Mouse (Mus musculus) limb, embryonic 10.5 days (tissue): ENCODE results near the gene Cldn10. TPM values are rescaled to one million over a fixed set of nuclear protein-coding genes. Genes with fewer than 3 reads are reported as not detected.
"Not testable (repeated sequence)": the region's sequence is repeated elsewhere in the genome, so short reads cannot be mapped to it uniquely, and the experiment has no call there.

ENCODE experiments used
- DNase-seq: peaks from one replicate; pipeline ENCODE4 v3.0.0-alpha.2; 2017; ENCODE audit warnings: low spot score
- H3K27ac ChIP-seq: fragments of 300-500 bp; sonication (generic); 2 replicates; pipeline ENCODE4 v1.5.1; 2016; ENCODE audit warnings: mild to moderate bottlenecking
- H3K27me3 ChIP-seq: fragments of 300-500 bp; sonication (generic); 2 replicates; pipeline ENCODE4 v1.6.1; 2016; ENCODE audit warnings: low read depth, mild to moderate bottlenecking; ENCODE audit not compliant: poor library complexity, severe bottlenecking
- H3K36me3 ChIP-seq: fragments of 300-500 bp; sonication (generic); 2 replicates; pipeline ENCODE4 v1.6.1; 2016; ENCODE audit warnings: mild to moderate bottlenecking, moderate library complexity
- H3K4me1 ChIP-seq: fragments of 300-500 bp; sonication (generic); 2 replicates; pipeline ENCODE4 v1.6.1; 2016
- H3K4me3 ChIP-seq: fragments of 300-500 bp; sonication (generic); 2 replicates; pipeline ENCODE4 v1.5.1; 2016; ENCODE audit warnings: mild to moderate bottlenecking, moderate library complexity
- H3K9me3 ChIP-seq: fragments of 300-500 bp; sonication (generic); replicated peaks from 2 replicates; pipeline ENCODE4 v1.6.1; 2016; ENCODE audit warnings: mild to moderate bottlenecking
- WGBS: fragments of 180-500 bp; shearing (Covaris S2); methylation state at CpG from one replicate; pipeline ENCODE4 v1.1.7; 2016; 5-methylcytosine and 5-hydroxymethylcytosine counted together
- polyA plus RNA-seq: library from polyadenylated mRNA; unstranded; fragments of >200 nt; fragmentation: Nextera tagmentation; extraction: Ambion mirVana; gene quantifications from 2 replicates; pipeline ENCODE4 v1.2.1, GENCODE M21; 2016

Cldn10 gene
- polyA plus RNA-seq = 1.4 and 3.4 TPM in 2 replicates

- Histone ChIP-seq H3K27ac (no peak within 1 kb of the TSS), H3K4me3 (no peak within 1 kb of the TSS), H3K9me3 (no peaks in the 10 kb centered on the region), H3K4me1 (peaks cover 21% of the 10 kb centered on the region), H3K36me3 (no peaks in the 10 kb centered on the region), H3K27me3 (no peaks in the 10 kb centered on the region)
- DNase-seq = no peak
- WGBS = 76% methylated on average over 4 of the region's 4 CpGs
Measured at GRCm38 (mm10) chr14:118787621-118788020, at the start of gene Cldn10. Gene Cldn10, plus strand, starts transcription at chr14:118787908.

DNA sequence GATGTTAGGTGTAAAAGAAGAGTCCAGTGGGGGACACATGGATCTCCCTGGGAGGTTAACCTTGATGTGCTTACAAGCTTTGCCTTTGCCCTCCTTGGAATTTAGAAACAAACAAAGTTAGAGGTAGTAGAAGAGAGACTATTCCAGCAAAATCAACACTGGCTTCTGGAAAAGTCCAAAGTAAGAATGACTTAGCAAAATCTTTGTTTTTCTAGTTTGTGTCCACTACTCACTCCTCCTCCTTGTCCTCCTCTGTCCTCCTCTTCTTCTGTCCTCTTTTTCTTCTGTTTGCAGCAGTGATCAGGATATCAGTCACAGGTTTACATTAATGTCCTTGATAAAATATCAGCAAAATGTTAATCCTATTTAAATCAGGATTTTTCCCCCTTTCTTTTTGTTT is 45.9 kb upstream of the Cldn10 start:
- Histone ChIP-seq H3K27me3 (no peaks in the 10 kb centered on the region), H3K36me3 (no peaks in the 10 kb centered on the region), H3K4me1 (no peaks in the 10 kb centered on the region), H3K9me3 (no peaks in the 10 kb centered on the region), H3K4me3 (no peak overlapping the region), H3K27ac (no peak overlapping the region)
- DNase-seq = no peak

DNA sequence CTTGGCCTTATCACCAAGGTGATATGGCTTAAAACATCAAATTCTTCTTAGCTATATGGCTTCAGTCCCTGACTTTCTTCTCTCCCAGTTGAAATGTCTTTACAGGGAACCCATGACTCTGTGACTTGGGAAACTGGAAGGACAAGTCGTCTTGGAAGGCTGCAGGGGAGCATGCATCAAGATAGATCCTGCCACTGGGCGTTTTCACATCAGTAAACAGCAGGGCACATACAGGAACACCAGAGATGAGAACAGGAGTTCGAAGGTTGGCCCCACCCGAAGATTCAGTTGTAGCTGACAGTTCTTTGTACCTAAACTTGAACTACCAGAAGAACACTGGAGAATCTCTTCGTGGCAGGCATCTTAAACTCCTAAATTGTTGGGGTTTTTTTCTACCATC is 44.8 kb upstream of the Cldn10 start:
- Histone ChIP-seq H3K4me1 (no peaks in the 10 kb centered on the region), H3K27ac (no peak overlapping the region), H3K36me3 (no peaks in the 10 kb centered on the region), H3K9me3 (no peaks in the 10 kb centered on the region), H3K27me3 (no peaks in the 10 kb centered on the region), H3K4me3 (no peak overlapping the region)
- no peak for DNase-seq
- 74% methylated on average over 5 of the region's 5 CpGs for WGBS

DNA sequence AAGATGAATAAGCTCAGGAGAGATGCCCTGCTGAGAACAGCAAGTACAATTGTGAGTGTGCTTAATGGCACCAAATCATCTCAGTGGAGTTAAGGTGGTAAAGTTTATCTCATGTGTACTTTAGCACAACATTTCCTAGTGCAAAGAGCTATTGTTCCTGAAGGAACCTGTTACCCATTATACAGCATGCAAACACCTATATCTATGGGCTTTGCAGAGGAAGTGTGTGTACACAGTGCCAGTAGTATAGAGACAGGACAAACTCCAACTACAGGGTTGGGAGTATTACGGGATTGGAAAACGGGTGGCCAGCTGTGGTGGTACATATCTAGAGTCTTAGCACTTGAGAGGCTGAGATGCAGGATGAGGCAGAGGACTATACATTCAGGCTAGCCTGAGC is 38.6 kb upstream of the Cldn10 start:
- Histone ChIP-seq H3K27ac (no peak overlapping the region), H3K4me3 (no peak overlapping the region), H3K9me3 (no peaks in the 10 kb centered on the region), H3K4me1 (peaks cover 10% of the 10 kb centered on the region), H3K36me3 (no peaks in the 10 kb centered on the region), H3K27me3 (no peaks in the 10 kb centered on the region)
- WGBS = 93% methylated on average over 2 of the region's 2 CpGs
- no peak for DNase-seq

- Histone ChIP-seq H3K4me1 (peaks cover 10% of the 10 kb centered on the region), H3K36me3 (no peaks in the 10 kb centered on the region), H3K9me3 (no peaks in the 10 kb centered on the region), H3K27me3 (no peaks in the 10 kb centered on the region), H3K4me3 (no peak overlapping the region), H3K27ac (no peak overlapping the region)
- no peak for DNase-seq
- 56% methylated on average over 4 of the region's 4 CpGs for WGBS
Measured at GRCm38 (mm10) chr14:118749715-118750114, 38.0 kb upstream of the Cldn10 start.

DNA sequence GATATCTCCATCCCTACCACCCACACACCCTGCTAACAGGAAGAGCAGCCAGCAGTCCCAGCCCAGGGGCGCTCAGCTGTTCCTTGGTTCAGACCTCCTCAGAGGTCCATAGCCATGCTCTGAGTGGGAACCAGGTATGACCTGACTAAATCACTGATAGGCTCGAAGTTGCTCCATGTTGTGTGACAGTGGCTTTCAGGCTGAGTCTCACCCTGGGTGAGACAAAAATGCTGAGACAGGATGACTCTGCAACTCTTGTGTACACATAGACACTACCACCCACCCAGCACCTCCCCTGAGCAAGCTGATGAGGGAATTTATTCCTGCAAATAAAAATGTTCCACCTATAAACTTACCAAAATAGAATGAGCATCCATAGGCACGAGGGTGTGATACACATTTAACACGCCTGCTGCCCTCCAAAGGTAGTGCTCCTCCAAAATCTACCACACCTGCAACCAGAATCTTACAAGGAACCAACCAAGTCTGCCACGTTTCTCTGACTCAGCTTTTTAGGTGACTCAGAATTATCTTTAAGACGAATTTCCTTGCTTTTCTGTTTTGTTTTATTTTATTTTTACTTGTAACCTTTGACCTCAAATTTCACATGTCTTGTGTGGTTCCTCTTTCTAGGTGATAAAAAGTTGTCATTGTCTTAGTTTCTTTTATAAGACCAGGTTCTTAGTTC is 37.1 kb upstream of the Cldn10 start:
- Histone ChIP-seq H3K4me1 (peaks cover 10% of the 10 kb centered on the region), H3K4me3 (no peak overlapping the region), H3K9me3 (no peaks in the 10 kb centered on the region), H3K27me3 (no peaks in the 10 kb centered on the region), H3K36me3 (no peaks in the 10 kb centered on the region), H3K27ac (no peak overlapping the region)
- 85% methylated on average over 6 of the region's 6 CpGs for WGBS
- no peak for DNase-seq

DNA sequence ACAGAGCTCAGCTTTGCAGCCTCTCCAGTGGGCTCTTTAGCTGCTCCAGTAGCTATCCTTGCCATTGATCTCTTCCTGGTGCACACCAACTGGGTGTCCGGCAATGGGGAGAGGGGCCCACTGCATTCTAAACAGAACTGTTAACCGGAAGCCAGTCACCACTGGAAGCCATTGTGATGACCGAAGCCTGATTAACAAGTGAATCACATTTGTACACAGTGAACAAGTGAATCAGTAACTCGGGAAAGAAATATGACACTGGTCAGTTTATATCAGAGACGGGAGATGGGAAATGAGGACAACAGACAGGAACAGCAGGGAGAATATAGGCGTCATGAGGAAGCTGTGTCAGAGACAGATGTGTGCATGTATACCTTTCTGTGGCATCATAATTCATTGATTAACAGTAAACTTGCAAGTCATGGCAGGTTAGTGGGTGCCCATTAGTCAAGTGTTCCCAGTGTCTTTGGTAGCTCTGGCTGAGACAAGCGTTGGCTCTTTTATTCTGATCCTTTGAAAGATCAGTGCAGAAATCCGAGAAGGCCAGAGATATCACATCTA is 36.4 kb upstream of the Cldn10 start:
- Histone ChIP-seq H3K27ac (no peak overlapping the region), H3K4me1 (peaks cover 10% of the 10 kb centered on the region), H3K27me3 (no peaks in the 10 kb centered on the region), H3K9me3 (no peaks in the 10 kb centered on the region), H3K36me3 (no peaks in the 10 kb centered on the region), H3K4me3 (no peak overlapping the region)
- DNase-seq = no peak
- WGBS = 88% methylated on average over 8 of the region's 8 CpGs

DNA sequence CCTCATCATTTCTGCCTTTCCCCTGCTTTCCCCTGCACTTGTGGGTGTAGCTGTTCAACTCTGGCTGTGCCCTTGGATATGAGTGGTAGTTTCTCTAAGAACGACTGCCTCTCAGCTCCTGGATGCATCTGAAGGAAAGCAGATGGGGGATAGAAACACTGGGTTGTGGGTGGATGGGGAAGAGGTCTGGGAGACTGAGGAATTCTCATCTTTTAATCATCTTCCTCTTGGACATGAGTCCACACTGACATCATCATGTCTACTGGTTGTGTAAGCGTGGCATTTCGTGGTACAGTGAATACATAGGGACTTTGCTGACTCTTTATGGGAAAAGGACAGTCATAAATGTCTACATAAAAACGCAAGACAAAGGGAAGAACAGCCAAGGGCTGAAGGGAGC is 31.7 kb upstream of the Cldn10 start:
- no peak for DNase-seq
- no peaks in the 10 kb centered on the region for H3K36me3 ChIP-seq
- no peaks in the 10 kb centered on the region for H3K27me3 ChIP-seq
- no peak overlapping the region for H3K27ac ChIP-seq
- H3K4me1 ChIP-seq = peaks cover 4% of the 10 kb centered on the region; the same call in 1 of the 2 replicates
- H3K4me3 ChIP-seq = no peak overlapping the region
- H3K9me3 ChIP-seq = no peaks in the 10 kb centered on the region
- 86% methylated on average over 4 of the region's 4 CpGs for WGBS

DNA sequence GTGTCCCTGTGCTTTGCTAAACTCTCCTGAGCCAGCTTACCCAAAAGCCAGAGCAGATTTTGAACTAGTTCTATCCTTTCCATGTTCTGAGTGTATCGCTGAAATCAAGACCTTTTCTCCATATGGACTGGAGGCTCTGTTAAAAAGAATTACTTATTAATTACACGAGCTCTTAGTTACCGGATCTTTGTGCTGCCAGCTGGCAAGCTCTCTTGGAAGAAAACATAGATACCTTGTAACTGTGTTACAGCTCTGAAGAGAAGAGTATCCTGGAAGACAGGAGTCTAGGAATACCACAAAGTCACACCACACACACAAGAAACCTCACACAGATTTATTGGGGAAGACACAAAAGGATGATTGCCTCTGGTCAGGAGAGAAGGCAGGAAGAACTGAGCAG is 31.1 kb upstream of the Cldn10 start:
- Histone ChIP-seq H3K27ac (no peak overlapping the region), H3K36me3 (no peaks in the 10 kb centered on the region), H3K4me3 (no peak overlapping the region), H3K4me1 (peaks cover 4% of the 10 kb centered on the region; the same call in 1 of the 2 replicates), H3K27me3 (no peaks in the 10 kb centered on the region), H3K9me3 (no peaks in the 10 kb centered on the region)
- no peak for DNase-seq
- WGBS = 96% methylated on average over 3 of the region's 3 CpGs

DNA sequence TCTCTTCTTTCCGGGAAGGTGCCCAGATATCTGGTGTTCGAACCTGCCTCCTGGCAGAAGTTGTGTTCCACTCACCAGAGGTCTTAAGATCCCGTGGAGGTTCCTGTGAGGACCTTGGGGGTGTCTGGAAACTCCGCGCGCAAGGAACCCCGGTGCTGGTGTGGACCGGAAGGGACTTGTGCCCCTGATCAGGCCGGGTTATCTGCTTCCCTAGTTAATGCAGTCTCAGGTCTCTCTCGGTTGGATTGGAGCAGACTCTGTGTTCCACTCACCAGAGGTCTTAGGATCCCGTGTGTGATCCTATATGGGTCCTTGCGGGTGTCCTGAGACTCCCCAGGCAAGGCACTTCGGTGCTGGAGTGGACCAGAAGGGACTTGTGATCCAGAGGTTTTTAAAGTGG is 24.3 kb upstream of the Cldn10 start:
- not testable (repeated sequence) for H3K4me1 ChIP-seq, DNase-seq
- WGBS = 95% methylated on average over 13 of the region's 13 CpGs

DNA sequence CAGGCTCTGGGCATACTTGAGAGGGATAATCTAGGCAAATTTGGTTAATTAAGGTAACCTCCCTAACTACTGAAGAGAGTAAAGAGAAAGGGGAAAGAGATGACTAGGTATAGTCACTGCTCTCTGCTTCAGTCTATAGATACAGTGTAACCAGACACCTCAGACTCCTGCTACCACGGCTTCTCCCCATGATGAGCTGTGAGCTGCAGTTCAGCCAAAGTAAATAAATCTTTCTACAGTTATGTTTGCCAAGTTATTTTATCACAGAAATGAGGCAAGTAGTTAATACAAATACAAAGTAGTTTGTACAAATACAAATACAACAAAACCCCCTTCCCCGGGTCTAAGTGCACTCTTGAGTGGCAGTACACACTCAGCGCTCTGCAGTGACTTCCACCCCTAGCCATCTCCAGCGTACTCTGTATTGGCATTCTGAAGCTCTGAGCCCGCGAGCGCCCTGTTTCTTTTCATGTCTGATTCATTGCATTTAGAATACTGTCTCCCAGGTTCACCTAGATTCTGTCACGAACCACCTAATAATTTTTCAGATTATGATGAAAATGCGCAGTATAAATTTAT is 23.7 kb upstream of the Cldn10 start:
- Histone ChIP-seq H3K4me1 (no peaks in the 10 kb centered on the region), H3K27me3 (peaks cover 21% of the 10 kb centered on the region), H3K9me3 (no peaks in the 10 kb centered on the region), H3K27ac (no peak overlapping the region), H3K36me3 (no peaks in the 10 kb centered on the region), H3K4me3 (no peak overlapping the region)
- 90% methylated on average over 9 of the region's 9 CpGs for WGBS
- no peak for DNase-seq

More for the DNA sequence above, 24.3 kb upstream of the Cldn10 start:
- H3K9me3 ChIP-seq, H3K36me3 ChIP-seq, H3K27ac ChIP-seq, H3K4me3 ChIP-seq: not testable (repeated sequence)
- peaks cover 14% of the 10 kb centered on the region; the same call in 1 of the 2 replicates for H3K27me3 ChIP-seq

- Histone ChIP-seq H3K27me3 (peaks cover 29% of the 10 kb centered on the region), H3K36me3 (no peaks in the 10 kb centered on the region), H3K27ac (no peak overlapping the region), H3K4me1 (no peaks in the 10 kb centered on the region), H3K4me3 (no peak overlapping the region), H3K9me3 (no peaks in the 10 kb centered on the region)
- no peak for DNase-seq
- 89% methylated on average over 7 of the region's 7 CpGs for WGBS
Measured at GRCm38 (mm10) chr14:118765306-118765705, 22.4 kb upstream of the Cldn10 start.

GRCm38 (mm10) chr14:118765951-118766350 is 21.8 kb upstream of the Cldn10 start:
- Histone ChIP-seq H3K4me1 (no peaks in the 10 kb centered on the region), H3K36me3 (no peaks in the 10 kb centered on the region), H3K9me3 (no peaks in the 10 kb centered on the region), H3K4me3 (no peak overlapping the region), H3K27ac (no peak overlapping the region), H3K27me3 (peaks cover 29% of the 10 kb centered on the region)
- WGBS = 85% methylated on average over 7 of the region's 7 CpGs
- DNase-seq = no peak
